Mouse (Mus musculus): Measurements from ENCODE around the gene Vps35l.

Gene Vps35l

DNA sequence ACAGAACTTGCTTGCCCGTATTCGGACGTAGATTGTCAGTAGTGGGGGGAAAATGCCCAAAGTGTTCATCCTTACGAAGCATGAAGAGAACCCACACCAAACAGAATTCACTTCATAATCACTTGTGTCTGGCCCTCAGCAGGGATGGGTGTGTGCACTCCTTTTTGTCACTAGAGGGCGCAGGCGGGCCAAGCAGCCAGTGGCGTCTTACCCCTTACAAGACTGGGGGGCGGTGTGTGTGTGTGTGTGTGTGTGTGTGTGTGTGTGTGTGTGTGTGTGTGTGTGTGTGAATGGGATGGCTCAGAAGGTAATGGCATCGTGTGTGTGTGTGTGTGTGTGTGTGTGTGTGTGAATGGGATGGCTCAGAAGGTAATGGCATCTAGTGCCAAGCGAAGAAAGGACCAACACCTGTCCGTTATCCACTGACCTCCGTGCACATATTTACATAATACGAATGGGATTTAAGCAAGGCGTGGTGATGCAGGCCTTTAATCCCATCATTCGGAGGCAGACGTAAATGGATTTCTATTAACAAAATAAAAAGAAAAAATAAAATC lies at the start of gene Vps35l:
Gene Vps35l, plus strand, starts transcription at position 252 of the 557 bp plus-strand sequence.
- DNase-seq, result peak; percentile 79 to 84

DNA sequence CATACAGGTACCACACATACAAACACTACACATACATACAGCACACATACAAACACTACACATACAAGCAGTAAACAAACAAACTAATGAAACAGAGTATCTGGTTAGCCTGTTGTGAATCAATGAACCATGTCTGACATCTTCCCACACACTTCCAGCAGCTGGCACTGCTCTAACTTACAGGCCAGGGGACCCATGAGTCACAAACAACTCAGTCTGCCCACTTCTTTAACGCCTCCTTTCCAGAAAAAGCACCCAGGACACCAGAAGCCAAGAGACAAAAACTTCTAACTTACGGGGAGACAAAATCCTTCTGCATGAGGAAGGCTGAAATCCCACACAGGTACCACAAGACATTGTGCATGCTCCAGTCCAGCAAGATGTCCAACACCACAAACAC lies 48.7 kb upstream of the Vps35l start:
- DNase-seq, result no peak

DNA sequence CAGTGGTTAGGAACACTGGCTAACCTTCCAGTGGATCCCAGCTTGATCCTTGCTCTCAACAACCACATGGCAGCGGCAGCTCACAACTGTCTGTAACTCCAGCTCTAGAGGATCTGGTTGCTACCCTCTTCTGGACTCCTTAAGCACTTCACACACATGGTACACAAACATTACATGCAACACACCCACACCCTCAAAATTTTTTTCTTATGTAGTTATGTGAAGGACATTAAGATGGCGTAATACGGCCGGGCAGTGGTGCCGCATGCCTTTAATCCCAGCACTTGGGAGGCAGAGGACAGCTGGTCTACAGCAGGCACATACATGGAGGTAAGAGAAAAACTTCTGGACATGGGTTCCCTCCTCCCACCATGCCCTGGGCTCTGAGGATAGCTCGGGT lies 43.9 kb upstream of the Vps35l start:
- peak; percentile 39 to 69 for DNase-seq

DNA sequence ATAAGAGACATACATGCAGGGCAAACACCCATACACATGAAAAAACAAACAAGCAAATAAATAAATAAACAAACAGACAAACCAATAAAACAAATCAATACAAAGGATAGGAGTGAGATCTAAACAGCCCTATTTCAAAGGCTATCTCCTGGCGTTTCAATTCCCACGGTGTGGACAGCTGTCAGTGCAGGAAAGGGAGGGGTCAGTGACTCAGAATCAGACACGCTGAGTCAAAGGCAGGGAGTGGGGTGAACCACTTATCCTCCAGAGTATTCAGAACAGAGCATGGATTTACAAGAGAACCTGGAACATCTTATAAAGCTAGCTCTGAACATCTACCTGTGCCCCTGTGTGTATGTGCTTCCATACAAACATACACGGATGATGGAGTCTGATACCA lies 42.9 kb upstream of the Vps35l start:
- DNase-seq, result no peak

DNA sequence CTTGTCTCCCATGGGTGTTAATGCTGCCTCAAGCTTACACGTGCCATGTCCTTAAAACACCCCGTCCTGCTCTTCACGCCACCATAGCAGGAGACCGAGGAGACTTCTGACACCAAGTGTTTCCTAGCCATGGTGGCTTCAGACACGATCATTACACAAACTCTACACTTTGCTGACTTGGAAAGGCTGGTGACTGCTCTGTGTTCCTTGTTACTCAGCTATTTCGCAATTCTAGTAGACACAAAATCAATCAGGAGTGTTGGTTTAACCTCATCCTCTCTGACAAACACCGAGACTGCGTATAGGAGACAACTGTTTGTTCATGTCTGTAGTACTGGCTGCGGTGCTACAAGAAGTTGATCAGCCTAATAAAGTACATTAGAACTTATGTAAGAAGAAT lies 41.1 kb upstream of the Vps35l start:
- DNase-seq, result no peak

DNA sequence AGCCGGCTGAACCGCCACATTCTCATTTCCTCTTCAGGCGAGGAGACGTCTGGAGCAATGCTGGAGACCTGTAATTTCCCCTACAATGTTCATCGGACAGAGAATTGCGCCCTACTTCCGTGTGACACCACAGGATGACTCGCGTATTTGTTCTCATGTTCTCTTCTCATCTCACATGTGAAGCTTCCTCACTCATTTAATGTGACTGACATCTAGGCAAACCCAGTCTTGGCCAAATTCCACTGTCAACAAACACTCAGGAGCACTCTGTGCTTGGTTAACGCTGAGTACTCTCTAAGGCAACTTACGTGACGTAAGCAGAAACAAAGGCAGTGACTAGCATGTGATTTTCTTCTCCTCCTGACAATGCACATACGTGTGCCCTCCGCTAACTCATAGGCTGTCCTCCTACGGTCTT lies 36.9 kb upstream of the Vps35l start:
- peak; percentile 44 to 66 for DNase-seq

DNA sequence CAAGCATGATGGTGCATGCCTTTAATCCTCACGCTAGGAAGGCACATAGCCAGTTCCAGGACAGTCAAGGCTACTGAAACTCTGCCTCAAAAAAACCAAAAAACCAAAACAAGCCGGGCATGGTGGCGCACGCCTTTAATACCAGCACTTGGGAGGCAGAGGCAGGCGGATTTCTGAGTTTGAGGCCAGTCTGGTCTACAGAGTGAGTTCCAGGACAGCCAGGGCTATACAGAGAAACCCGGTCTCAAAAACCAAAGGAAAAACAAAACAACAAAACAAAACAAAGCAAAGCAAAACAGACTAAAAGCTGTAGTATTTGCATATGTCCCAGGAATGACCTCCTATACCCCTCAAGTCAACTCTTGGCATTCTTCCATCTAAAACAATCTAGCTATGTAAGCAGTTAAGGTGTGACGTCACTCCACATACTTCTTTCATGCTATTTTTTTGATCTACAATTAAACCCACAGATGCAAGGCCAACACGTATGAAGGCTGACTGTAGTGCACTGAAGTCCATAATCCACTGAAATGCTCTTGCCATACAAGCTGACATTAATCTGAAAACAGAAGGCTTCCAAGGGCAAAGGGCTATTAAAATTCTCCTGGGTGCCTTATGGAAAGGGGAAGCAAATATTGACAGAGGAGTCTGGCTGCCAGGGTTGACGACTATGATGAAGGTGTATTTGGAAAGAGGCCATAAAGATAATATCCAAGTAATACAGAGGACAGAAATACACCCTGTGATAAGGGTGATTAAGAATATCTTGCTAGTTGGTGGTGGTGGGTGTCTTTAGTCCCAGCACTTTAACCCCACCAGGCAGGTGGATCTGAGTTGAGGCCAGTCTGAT lies 35.8 kb upstream of the Vps35l start:
- DNase-seq, result no peak

DNA sequence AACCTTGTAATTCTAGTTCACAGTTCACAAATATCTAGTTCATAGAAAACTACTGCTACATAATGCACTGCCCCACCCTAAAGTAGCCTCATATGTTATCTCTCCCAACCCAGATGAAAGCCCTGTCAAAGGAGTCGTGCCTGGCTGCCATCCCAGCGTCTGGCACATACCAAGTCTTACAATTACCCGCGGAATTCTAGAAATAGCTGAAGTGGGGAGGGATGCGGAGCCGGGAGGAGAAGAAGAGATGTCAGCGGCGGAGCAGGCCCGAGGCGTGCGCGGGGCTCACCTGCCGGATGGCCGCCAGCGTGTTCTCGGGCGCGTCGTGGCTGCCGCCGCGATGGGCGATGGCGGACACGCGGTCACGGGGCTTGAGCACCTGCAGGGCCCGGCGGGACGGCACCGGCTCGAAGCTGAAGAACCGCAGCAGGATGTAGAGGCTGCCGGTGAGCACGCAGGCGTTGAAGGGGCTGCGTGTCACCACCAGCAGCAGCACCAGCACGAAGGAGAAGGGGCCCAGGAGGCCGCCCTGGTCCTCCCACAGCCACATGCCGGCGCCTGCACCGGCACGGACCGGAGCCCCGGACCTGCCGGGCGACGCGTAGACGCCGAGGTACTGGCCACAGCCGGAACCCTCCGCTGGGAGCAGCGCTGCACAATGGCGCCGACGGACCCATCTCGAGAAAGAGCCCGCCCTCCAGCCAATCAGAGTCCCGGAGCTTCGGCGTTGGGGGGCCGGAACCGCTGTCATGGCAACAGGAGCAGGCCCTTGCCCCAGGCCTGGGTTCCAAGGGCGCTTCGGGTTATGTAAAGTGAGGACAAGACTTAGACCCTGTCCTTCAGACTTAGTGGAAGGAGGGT lies 34.7 kb upstream of the Vps35l start, which contains the start of gene Gde1:
Gene Gde1, minus strand, starts transcription at position 678 of the 861 bp plus-strand sequence.
- peak; percentile 93 to 94 for DNase-seq

DNA sequence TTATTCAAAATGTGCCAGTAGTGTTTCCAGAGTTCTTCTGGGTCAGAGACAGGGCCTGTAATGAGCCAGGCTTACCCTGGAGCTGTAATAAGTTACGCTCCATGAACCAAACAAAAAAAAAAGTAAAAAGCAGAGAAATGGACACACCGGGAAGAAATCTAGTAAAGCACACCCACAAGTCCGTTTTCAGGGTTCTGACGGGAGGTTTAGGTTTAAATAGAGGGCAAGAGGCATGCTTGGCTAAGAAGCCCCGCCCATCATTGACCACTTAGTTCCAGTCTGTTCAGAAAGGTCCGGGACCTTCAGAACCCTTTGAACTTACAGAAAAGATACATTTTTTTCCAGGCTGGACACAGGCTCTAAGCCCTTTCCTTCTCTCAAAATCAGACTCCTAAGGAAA lies 34.0 kb upstream of the Vps35l start:
- no peak for DNase-seq

DNA sequence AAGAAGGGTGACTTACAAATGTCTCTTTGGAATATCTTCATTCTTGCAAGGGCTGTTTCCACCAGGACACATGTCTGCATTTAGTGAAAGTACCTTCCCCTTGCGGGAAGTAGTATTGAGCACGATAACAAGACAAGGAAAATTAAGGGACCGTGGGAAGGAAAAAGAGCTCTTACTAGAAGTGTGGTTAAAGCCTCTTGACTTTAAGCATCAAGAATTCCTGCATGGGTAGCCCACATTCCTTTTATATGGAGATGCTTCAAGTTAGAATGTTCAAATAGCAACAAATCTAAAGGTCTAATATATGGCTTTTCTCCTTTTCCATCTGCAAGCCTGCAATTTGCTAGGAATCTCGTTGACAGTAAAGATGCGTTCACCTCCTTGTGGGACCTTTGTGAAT lies 33.5 kb upstream of the Vps35l start:
- no peak for DNase-seq

DNA sequence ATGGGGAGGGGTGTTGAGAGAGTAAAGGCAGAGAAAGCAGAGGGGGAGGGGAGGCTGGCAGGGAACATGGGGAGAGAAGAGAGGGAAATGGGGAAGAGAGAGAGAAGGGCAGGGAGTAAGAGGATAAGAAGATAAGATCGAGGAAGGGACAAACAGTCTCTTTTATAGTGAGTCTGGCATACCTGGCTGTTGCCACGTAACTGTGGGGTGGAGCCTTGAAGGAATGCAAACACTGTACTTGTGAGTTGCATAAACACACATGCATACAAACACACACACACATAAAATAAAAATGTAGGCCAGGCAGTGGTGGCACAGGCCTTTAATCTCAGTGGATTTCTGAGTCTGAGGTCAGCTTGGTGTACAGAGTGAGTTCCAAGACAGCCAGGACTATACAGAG lies 32.8 kb upstream of the Vps35l start:
- DNase-seq, result peak in 1 of 2 experiments; percentile 31

DNA sequence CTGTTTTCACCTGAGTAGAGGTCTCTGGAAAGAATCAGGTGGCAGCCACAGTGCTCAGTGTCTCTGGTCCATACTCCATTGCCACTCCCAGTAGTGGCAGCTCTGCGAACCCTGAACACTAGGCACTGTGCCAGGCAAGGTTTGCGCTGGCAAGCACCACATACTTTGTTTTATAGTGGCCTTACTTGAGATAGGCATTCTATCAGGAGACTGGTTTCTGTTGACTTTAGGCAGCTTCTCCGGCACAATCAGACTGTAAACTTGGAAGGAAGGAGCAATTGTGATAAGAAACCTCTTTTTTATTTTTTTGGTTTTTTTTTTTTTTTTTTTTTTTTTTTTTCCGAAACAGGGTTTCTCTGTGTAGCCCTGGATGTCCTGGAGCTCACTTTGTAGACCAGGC lies 32.0 kb upstream of the Vps35l start:
- DNase-seq, result peak in 1 of 2 experiments; percentile 69

DNA sequence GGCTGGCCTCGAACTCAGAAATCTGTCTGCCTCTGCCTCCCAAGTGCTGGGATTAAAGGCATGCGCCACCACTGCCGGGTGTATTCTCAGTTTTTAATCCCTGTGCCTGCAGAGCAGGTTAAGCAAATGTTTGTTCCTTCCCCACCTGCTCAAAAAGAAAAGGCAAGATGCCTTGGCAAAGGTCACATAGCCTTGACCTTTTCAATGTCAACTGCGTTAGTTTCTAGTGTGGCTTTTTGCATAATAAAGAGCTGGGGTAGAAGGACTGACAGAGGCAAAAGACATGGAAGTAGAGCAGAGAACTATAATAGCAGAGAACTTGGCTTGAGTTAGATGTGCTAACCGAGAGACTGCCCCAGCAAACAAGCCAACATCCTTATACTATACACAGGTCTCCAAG lies 29.2 kb upstream of the Vps35l start:
- no peak for DNase-seq

DNA sequence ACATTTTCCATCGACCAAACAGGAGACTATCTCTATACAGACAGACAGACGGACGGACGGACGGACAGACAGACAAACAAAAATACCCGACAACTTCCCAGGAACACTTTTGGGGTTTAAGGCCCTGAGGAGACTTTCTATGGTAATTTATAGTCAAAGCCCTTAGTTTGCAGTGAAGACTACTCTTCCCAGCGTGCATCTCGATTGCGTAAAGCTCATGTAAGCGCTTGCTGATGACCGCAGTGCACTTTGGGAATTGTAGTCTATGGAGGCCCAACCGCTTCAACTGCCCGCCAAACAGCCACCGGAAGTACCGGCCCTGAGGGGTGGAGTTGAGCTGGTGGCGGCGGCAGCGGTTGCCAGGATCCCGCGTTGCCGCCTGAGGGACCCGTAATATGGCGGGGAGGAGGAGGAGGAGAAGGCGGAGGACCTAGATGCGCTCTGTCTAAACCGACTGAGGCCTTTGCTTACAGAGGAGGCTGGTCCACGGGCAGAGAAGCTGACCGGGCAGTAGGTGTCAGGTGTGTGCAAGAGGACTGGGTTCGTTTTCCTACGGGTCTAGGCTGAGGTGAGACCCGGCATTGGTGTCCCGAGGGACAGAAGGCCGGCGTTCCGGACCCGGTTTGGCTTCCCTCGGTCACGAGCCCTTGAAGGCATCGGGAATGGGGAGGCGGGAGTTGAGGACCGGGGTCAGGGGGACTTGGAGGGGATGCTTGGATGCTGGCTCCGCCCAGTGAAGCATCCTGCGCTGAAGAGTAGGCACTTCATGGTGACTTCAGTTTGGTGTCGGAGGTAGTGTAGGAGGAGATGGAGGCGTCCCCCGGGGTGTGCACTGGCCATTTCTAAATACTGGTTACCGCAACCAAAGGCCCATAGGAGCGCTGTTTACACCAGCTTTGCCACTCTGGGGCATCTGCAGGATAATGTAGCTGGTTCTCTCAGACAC lies 27.5 kb upstream of the Vps35l start, which contains the start of gene Ccp110:
Gene Ccp110, plus strand, starts transcription at position 325 of the 946 bp plus-strand sequence.
- peak; percentile 94 to 96 for DNase-seq

DNA sequence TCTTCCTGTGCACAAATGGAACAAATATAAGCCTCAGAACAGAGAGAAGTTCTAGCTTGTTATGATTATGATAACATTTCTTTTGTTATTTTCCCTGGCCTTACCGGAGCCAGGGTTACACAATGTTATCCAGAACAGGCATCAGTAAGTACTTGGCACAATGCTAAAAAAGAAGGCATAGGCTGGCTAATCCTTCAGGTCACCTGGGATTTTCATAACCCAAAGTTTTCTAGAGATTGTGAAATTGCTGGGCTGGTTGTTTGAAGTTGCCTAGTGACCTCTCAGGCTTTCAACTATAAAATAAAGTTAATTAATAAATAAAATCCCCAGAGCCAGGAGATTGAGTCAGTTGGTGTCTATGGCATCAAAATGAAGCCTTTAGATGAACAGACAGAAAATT lies 25.2 kb upstream of the Vps35l start:
- DNase-seq, result no peak

DNA sequence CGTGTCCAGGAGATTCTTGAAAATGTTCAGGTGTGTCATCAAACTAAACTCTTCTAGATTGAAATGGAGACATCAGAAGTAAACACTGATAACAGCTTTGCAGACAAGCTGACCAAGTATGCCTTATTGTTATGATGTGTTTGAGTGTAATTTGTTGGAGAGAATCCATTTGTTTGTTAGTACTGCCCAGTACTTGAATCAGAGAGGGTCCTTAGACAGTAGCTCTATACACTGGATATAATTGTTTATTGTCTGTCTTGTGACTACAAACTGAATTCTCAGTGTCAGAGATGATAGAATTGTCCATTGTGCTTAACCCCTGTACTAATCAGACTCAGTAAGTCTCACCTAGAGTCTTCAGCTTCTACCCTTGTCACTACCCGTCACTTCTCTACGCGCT lies 22.0 kb upstream of the Vps35l start:
- no peak for DNase-seq

DNA sequence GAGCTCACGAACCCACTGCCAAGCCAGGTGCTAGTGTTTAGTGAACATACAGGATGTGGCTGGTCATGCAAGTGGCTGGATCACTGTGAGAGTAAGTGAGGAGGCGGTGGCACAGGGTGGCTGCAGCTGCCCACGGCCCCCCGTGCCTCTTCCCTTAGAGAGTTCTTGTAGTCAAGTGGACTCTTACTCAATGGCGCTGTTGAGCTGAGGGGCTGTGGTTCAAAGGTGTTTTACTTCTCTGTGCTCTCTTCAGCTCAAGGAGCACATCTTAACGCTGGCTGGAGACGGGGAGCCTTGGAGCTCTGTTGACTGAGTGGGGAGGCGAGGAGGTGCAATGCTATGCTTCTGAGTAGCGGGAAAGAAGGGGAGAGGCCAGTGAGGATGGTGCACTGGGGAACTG lies 16.1 kb upstream of the Vps35l start:
- DNase-seq, result peak; percentile 68 to 85

DNA sequence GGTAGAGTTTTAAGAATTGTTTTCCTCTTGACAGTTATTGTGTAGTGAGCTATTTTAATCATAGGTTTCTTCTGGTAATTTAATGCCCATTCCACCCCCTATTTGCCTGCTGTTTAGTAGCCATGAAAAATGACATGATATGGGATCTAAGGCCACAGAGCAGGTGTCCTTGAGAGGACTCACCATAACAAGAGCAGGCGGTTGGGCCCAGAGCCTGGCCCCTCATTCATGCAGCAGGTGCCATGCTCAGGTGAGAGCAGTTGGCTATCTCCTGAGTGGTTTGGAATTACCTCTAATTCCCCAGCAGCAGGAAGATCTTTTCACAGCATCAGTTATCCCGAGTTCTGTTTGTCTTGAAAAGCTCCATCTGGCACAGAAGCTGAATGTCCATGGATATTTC lies 14.6 kb upstream of the Vps35l start:
- no peak for DNase-seq

DNA sequence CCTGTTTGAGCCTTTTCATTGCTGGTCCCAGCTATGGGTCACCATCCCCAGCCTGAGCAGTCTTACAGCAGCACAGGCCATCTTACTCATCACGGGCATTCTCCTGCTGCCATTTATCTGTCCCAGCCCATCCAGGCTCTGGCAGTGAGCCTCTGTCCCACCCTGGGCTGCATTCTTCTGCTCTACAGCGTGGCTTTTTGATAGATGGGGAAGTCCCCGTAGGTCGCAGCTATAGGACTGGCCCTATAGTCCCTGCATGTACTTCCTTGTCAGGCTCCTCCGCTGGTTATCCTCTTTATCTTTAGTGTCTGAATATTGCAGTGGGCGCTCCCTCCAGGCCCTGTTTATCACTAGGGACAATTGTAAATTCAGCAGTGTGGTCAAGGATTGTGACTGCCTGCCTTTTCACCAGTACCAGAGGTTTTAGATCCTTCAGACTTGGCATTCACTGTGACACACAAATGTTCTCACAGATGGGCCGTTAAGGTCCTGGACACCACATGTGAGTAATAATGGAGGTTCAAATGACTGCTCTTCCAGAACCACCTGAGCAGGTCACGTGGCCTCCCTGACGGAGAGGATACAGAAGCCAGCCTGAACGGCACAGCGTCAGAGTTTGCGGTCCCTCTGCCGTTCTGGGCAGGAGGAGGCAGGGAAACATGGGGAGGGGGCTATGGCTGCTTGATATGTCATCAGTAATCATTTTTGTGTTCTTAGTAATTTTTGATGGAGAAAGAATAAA lies 11.0 kb upstream of the Vps35l start:
- DNase-seq, result no peak

DNA sequence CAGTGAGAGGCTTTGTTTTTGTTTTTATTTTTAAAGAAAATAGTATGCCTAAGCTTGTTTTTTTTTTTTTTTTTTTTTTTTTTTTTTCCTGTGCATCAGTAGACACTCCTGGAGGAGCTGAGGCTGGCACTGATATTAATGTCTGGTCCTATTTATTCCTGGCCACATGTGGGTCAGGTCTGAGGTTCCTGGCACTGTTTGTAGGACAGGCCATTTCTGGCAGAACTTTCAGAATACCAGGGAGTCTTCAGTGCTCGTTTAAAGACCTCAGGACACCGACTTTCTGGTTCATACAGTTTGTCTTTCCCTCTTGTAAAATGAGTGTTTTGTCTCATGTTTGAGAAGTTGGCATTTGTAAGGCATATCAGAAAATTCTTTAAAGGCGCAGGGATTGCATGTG lies 8.2 kb upstream of the Vps35l start:
- DNase-seq, result no peak

DNA sequence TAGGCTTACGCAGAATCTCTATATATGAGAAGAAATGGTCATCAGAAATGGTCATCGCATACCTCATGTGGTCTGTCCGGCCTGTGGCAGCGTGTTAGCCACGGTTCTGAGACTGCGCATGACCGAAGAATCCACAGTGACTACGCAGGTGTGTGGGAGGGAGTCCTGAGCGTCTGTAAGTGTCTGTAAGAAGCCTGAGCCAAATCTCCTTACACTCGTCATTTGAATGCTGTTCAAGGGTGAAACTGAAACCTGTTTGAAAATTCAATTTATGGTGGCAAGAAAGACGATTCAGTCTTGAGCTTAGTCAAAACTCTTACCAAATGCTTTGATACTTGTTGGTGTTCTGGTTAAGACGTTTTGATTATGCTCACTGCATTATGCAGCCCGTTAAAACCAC lies 6.8 kb upstream of the Vps35l start:
- no peak for DNase-seq

DNA sequence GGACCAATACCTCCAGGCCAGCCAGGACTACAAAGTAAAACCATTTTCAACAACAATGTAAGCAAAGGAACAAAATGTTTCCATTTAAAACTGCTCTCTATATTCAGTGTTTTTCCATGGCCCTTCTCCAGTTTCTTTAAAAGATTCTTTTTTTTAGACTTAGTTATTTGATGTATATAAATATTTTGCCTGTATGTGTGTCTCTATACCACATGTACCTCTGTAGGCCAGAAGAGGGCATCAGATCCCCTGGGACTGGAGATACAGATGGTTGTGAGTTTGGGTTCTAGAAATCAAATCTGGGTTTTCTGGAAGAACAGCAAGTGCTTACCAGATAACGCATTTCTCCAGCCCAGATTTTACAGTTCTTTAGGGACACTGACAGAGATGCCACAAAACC lies 1.3 kb upstream of the Vps35l start:
- no peak for DNase-seq
